Mouse (Mus musculus): Measurements from ENCODE around the gene Map2k6. TPM values are rescaled to one million over a fixed set of nuclear protein-coding genes. Genes with fewer than 3 reads are reported as not detected.

The Map2k6 gene
- total and polyA plus RNA-seq, 3 experiments, result 1.9 to 3.2 TPM; not detected in 1

GRCm38 (mm10) chr11:110427159-110427561 is 28.2 kb downstream of the Map2k6 start:
- DNase-seq (ENCODE audit: low read depth, low spot score), result no peak
- no peak overlapping the region for H3K27ac ChIP-seq (ENCODE audit: control insufficient read depth, low read depth, low read length)
- no peak overlapping the region for H3K9ac ChIP-seq (ENCODE audit: control insufficient read depth, low read depth, low read length, poor library complexity, severe bottlenecking)
- no peaks in the 10 kb centered on the region for H3K4me1 ChIP-seq (ENCODE audit: control insufficient read depth in 1 of 2, insufficient read depth in 2 of 2, low read length in 2 of 2)
- no peaks in the 10 kb centered on the region for H3K36me3 ChIP-seq (ENCODE audit: control insufficient read depth in 1 of 2, insufficient read depth in 2 of 2, low read length in 2 of 2)
- H3K9me3 ChIP-seq (replicated peaks; ENCODE audit: insufficient read depth, low read length), result no peaks in the 10 kb centered on the region
- H3K27me3 ChIP-seq (ENCODE audit: control insufficient read depth in 1 of 2, insufficient read depth in 2 of 2, low read length in 2 of 2), result no peaks in the 10 kb centered on the region
- no peak overlapping the region for H3K4me3 ChIP-seq (ENCODE audit: control insufficient read depth in 1 of 2, insufficient read depth in 1 of 2, low read depth in 2 of 2, low read length in 2 of 2)
- H3K79me2 ChIP-seq (ENCODE audit: control insufficient read depth, insufficient read depth, low read length, poor library complexity), result no peaks in the 10 kb centered on the region
- TF ChIP-seq RCOR1 (IDR thresholded peaks at IDR 0.05; ENCODE audit: low read depth, low read length) (no peak), USF1 (IDR thresholded peaks at IDR 0.05; ENCODE audit: low read depth, low read length) (no peak), GABPA (IDR thresholded peaks at IDR 0.05; ENCODE audit: low read depth, low read length) (no peak), TBP (IDR thresholded peaks at IDR 0.05; ENCODE audit: low read depth, low read length) (no peak), ZC3H11A (IDR thresholded peaks at IDR 0.05; ENCODE audit: low read depth, low read length) (no peak), MYC (IDR thresholded peaks at IDR 0.05; ENCODE audit: low read depth, low read length) (no peak), EP300 (IDR thresholded peaks at IDR 0.05; ENCODE audit: low read depth in 1 of 2, low read length in 2 of 2) (no peak), HCFC1 (IDR thresholded peaks at IDR 0.05; ENCODE audit: low read depth, low read length) (no peak), USF2 (IDR thresholded peaks at IDR 0.05; ENCODE audit: borderline replicate concordance in 1 of 2, insufficient read depth in 1 of 2, low read depth in 1 of 2, low read length in 2 of 2) (no peak), ZKSCAN1 (IDR thresholded peaks at IDR 0.05; ENCODE audit: low read depth, low read length) (no peak), SIN3A (IDR thresholded peaks at IDR 0.05; ENCODE audit: low read length) (no peak), CHD1 (IDR thresholded peaks at IDR 0.05; ENCODE audit: low read depth, low read length) (no peak), GATA1 (IDR thresholded peaks at IDR 0.05; ENCODE audit: low read depth, low read length) (no peak), MAX (IDR thresholded peaks at IDR 0.05; ENCODE audit: low read length) (no peak), POLR2AphosphoS2 (IDR thresholded peaks at IDR 0.05; ENCODE audit: low read length) (no peak)

- no peak overlapping the region for H3K27ac ChIP-seq (ENCODE audit: control insufficient read depth, low read depth, low read length)
- DNase-seq (ENCODE audit: low read depth, low spot score), result no peak
- H3K9me3 ChIP-seq (replicated peaks; ENCODE audit: insufficient read depth, low read length), result no peaks in the 10 kb centered on the region
- H3K79me2 ChIP-seq (ENCODE audit: control insufficient read depth, insufficient read depth, low read length, poor library complexity), result no peaks in the 10 kb centered on the region
- no peak overlapping the region for H3K4me3 ChIP-seq (ENCODE audit: control insufficient read depth in 1 of 2, insufficient read depth in 1 of 2, low read depth in 2 of 2, low read length in 2 of 2)
- H3K4me1 ChIP-seq (ENCODE audit: control insufficient read depth in 1 of 2, insufficient read depth in 2 of 2, low read length in 2 of 2), result no peaks in the 10 kb centered on the region
- TF ChIP-seq USF2 (IDR thresholded peaks at IDR 0.05; ENCODE audit: borderline replicate concordance in 1 of 2, insufficient read depth in 1 of 2, low read depth in 1 of 2, low read length in 2 of 2), result no peak
- no peak for TF ChIP-seq ZC3H11A (IDR thresholded peaks at IDR 0.05; ENCODE audit: low read depth, low read length)
- TF ChIP-seq KAT2A (conservative IDR thresholded peaks at IDR 0.05; ENCODE audit: low read depth, low read length), result no peak
- no peak overlapping the region for H3K9ac ChIP-seq (ENCODE audit: control insufficient read depth, low read depth, low read length, poor library complexity, severe bottlenecking)
- no peaks in the 10 kb centered on the region for H3K27me3 ChIP-seq (ENCODE audit: control insufficient read depth in 1 of 2, insufficient read depth in 2 of 2, low read length in 2 of 2)
- no peaks in the 10 kb centered on the region for H3K36me3 ChIP-seq (ENCODE audit: control insufficient read depth in 1 of 2, insufficient read depth in 2 of 2, low read length in 2 of 2)
Observed at GRCm38 (mm10) chr11:110428999-110429398, 30.1 kb downstream of the Map2k6 start.

All from MEL (cell line).